Mouse (Mus musculus) spleen, adult 2 months (tissue): ENCODE measurements around the gene Col6a1. TPM values are rescaled to one million over a fixed set of nuclear protein-coding genes. Genes with fewer than 3 reads are reported as not detected.

Source experiments
- DNase-seq, 2 experiments: peaks; one replicate each; pipeline versions ENCODE4 v3.0.0 to v3.0.0-alpha.2; 2012 to 2021; ENCODE audit warnings: low spot score in 2 of 2, low read depth in 1 of 2
- H3K27ac ChIP-seq: fragments of 200-500 bp; 2 replicates; pipeline ENCODE4 v1.5.1; 2012; ENCODE audit warnings: low read length, inconsistent platforms; ENCODE audit not compliant: insufficient read depth
- H3K27me3 ChIP-seq: fragments of 200-500 bp; 2 replicates; pipeline ENCODE4 v1.6.1; 2012; ENCODE audit warnings: mild to moderate bottlenecking, moderate library complexity, low read length, inconsistent platforms; ENCODE audit not compliant: control insufficient read depth, insufficient read depth
- H3K36me3 ChIP-seq: fragments of 200-500 bp; 2 replicates; pipeline ENCODE4 v1.6.1; 2012; ENCODE audit warnings: mild to moderate bottlenecking, low read length, inconsistent platforms; ENCODE audit not compliant: control insufficient read depth, insufficient read depth
- H3K4me1 ChIP-seq: fragments of 200-500 bp; 2 replicates; pipeline ENCODE4 v1.6.1; 2011; ENCODE audit warnings: inconsistent platforms; ENCODE audit not compliant: control insufficient read depth, insufficient read depth, insufficient read length
- H3K4me3 ChIP-seq: fragments of 200-500 bp; 2 replicates; pipeline ENCODE4 v1.5.1; 2011; ENCODE audit warnings: mild to moderate bottlenecking, inconsistent platforms; ENCODE audit not compliant: insufficient read depth, insufficient read length; ENCODE audit errors: extremely low read depth
- CTCF ChIP-seq: fragments of 200-500 bp; IDR thresholded peaks from 2 replicates; pipeline ENCODE4 v1.5.1; 2011; ENCODE audit warnings: mild to moderate bottlenecking, inconsistent platforms; ENCODE audit not compliant: insufficient read depth, insufficient read length, insufficient replicate concordance; ENCODE audit errors: extremely low read depth
- POLR2A ChIP-seq: fragments of 200-500 bp; IDR thresholded peaks from 2 replicates; pipeline ENCODE4 v1.6.1; 2011; ENCODE audit warnings: low read depth, low read length, inconsistent platforms
- whole genome bisulfite sequencing: fragments of 180-500 bp; shearing (Covaris S2); methylation state at CpG from one replicate; pipeline ENCODE4 v1.1.7; 2018; 5-methylcytosine and 5-hydroxymethylcytosine counted together
- polyA plus RNA-seq: library from polyadenylated mRNA; depleted of rRNA; stranded (reverse); fragments of >200 nt; gene quantifications from 2 replicates; pipeline ENCODE4 v1.2.3, GENCODE M21; 2012

Col6a1 gene
- polyA plus RNA-seq, 1 experiment = 14.3 TPM

DNA sequence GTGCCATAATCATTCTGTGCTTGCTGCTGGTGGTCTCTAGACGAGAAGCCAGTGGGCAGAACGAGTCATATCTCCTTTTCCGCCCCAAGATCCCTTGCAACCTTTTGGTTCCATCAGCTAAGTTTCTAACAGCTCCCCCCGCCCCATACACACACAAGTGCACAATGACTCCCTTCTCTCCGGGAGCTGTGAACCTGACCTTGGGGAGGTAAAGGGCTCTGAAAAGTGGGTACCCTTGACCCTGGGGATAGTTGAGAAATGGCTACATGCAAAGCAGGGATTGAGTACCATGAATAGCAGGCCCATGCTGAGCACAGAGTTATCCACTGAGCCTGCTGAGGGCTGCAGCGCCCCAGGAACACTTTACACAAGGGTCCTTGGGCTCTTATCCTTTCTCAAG lies 6.4 kb upstream of the Col6a1 start:
- Histone ChIP-seq H3K4me1 (no peaks in the 10 kb centered on the region), H3K36me3 (no peaks in the 10 kb centered on the region), H3K27ac (no peak overlapping the region), H3K4me3 (no peak overlapping the region), H3K27me3 (no peaks in the 10 kb centered on the region)
- DNase-seq = no peak
- TF ChIP-seq CTCF (no peak), POLR2A (no peak)
- WGBS = 78% methylated on average over 6 of the region's 6 CpGs

DNA sequence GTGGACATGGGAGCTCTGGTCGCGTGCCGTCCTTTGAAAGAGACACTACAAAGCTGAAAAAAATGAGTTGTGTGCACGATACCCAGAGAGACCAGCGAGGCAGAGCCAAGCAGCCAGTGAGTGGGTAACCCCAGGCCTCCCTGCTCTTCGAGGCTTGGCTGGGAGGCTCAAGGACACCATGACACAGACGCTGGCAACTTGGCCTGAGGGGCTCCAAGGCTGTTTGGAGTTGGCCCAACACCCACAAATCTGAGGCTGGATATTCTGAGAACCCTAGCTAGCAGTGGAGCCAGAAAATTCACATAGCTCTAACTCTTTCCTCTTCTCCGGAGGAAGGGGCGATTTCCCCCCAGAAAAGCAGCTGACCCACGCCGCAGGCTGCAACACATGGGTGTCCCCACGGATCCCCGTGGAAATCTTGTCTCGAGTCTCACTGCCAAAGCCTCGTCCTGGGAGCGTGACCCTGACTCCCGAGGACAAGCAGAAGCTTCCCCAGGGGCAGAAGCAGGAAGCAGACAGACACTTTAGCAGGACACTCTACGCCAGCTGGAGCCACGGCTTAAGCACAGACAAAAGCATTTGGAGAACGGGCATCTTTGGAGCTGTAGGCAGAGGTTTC lies 5.8 kb upstream of the Col6a1 start:
- Histone ChIP-seq H3K4me3 (no peak overlapping the region), H3K27ac (no peak overlapping the region), H3K4me1 (no peaks in the 10 kb centered on the region), H3K27me3 (no peaks in the 10 kb centered on the region), H3K36me3 (no peaks in the 10 kb centered on the region)
- 74% methylated on average over 20 of the region's 20 CpGs for WGBS
- no peak for DNase-seq
- TF ChIP-seq POLR2A = no peak
- TF ChIP-seq CTCF = no peak

DNA sequence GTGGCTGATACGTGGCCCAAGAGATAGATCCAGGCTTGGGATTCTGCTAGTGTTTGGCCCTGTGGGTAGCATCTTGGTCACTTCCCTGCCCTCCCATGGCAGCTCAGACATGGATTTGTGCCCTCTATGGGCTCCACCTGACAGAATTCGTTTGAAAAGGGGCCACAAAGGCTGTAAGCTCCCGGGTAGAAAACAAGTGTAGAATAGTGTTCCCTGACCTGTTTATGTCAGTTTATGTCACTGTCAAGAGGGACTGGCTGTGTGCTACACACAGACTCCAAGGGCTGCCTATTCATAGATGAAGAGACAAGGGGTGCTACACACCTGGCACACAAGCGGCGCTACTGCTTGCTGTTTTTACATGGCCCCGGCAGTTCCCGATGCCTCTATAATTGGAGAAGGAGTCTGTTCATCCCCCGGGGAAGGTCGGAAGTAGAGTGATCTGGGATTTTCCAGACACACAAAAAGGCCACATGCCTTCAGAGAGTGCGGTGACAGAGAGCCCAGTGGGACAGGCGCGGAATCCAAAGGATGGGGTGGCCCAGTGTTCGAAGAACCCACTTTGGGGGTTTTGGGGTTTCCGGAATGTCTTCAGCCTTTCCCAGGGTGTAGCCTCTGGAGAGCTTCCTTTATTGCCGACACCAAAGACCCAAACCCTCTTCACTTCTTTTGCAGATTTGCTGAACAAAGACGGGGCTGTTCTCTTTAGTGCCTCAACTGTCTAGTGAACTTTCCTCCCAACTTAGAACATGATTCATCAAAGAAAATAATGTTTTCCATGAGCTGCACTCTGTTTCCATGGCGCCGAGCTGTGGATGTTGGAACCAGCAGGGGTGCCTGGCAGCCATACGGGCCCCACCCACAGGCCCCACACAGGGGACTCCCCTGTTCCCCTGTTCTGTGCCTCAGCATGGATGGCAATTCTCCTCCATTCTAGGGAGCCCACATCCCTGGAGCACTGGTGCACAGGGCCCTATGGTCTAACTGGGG lies 4.0 kb upstream of the Col6a1 start:
- no peak overlapping the region for H3K4me3 ChIP-seq
- no peak for TF ChIP-seq POLR2A
- no peak for TF ChIP-seq CTCF
- H3K27me3 ChIP-seq = no peaks in the 10 kb centered on the region
- no peak overlapping the region for H3K27ac ChIP-seq
- WGBS = 79% methylated on average over 19 of the region's 19 CpGs
- H3K4me1 ChIP-seq = no peaks in the 10 kb centered on the region
- no peak for DNase-seq
- no peaks in the 10 kb centered on the region for H3K36me3 ChIP-seq

DNA sequence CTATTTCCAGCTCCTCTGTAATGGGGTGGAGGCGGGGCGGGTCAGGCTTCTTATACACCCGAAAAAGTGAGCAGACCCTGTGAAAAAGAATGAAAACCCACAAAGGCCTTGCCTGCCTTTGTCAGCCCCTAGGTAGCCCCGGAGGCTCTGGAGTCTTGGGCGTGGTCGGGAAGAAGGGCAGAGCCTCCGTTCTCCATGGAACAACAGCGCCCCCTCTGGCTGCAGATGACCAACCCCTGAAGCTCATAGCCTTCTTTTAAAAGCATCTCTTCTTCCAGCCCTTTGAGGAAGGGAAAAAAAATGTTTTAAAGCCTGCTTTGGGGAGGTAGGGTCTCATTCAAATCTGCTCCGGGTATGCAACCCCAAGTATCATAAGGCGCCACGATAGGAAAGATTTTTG lies 2.4 kb upstream of the Col6a1 start:
- Histone ChIP-seq H3K27ac (no peak overlapping the region), H3K4me1 (no peaks in the 10 kb centered on the region), H3K4me3 (no peak overlapping the region), H3K27me3 (no peaks in the 10 kb centered on the region), H3K36me3 (no peaks in the 10 kb centered on the region)
- TF ChIP-seq POLR2A (no peak), CTCF (no peak)
- no peak for DNase-seq
- 32% methylated on average over 11 of the region's 11 CpGs for WGBS

DNA sequence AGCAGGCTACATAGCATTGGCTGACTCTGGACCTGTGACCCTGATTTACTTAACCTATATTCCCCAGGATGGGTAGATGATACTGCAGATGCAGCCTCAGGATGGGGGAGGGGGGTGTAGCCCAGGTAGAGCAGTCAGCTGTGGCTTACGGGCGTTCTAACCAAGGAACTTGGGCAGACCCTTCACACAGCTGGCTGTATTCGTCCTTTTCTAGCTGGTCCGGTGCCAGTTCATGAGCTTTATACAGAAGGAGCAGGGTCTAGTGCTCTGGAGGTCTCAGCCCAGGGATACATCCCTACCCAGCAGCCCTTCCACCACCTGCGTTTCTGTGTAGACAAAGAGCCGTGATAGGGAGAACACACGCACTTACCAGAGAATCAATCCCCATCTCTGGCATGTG lies 1.3 kb upstream of the Col6a1 start:
- no peak overlapping the region for H3K4me3 ChIP-seq
- no peak for DNase-seq
- no peaks in the 10 kb centered on the region for H3K27me3 ChIP-seq
- no peak overlapping the region for H3K27ac ChIP-seq
- TF ChIP-seq POLR2A (no peak), CTCF (no peak)
- WGBS = 89% methylated on average over 7 of the region's 7 CpGs
- no peaks in the 10 kb centered on the region for H3K4me1 ChIP-seq
- no peaks in the 10 kb centered on the region for H3K36me3 ChIP-seq

DNA sequence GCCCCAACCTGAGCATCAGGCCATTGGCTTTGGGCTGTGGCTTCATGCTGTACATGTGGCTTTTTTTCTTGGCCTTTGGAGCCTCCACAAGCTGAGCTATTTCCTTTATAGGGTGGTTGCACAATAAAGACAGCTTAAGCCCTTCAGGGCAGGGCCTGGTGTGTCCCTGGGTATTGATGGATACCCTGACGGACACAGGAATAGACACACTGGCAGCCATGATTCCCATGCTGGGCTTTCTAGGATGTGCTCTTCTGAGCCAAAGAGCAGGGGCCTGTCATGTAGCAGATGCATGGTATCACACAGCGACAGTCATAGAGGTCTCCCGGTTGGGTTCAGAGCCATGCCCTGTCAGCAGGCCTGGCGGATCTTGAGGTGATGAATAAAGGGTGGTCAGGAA lies 898 bp upstream of the Col6a1 start:
- Histone ChIP-seq H3K4me1 (no peaks in the 10 kb centered on the region), H3K4me3 (no peak overlapping the region), H3K36me3 (no peaks in the 10 kb centered on the region), H3K27ac (no peak overlapping the region), H3K27me3 (no peaks in the 10 kb centered on the region)
- 93% methylated on average over 4 of the region's 4 CpGs for WGBS
- TF ChIP-seq CTCF = no peak
- no peak for TF ChIP-seq POLR2A
- DNase-seq = no peak

DNA sequence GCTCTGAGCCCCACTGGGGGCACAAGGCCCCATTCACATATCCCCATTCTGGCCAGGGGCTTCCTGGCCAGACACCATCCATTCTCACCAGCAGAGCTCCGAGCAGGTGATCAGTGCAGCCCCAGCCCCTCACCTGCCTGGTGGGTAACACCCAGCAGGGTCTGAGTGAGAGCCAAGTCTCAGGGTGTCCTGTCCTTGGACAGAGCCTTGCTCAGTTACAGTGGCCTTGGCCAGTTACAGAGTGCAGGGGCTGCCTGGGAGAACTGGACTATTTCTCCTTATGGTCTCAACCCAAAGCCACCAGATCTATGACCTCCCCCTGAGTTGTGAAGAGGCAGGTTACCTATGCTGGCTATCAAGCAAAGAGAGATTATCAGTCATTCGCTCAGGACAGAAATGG lies 871 bp downstream of the Col6a1 start:
- Histone ChIP-seq H3K36me3 (no peaks in the 10 kb centered on the region), H3K27me3 (no peaks in the 10 kb centered on the region), H3K27ac (no peak overlapping the region), H3K4me3 (no peak overlapping the region), H3K4me1 (no peaks in the 10 kb centered on the region)
- DNase-seq = no peak
- no peak for TF ChIP-seq POLR2A
- no peak for TF ChIP-seq CTCF
- WGBS = 78% methylated on average over 2 of the region's 2 CpGs
